Mouse (Mus musculus) testis, adult 2 months (tissue): Measurements from ENCODE around the gene Esrra. TPM values are rescaled to one million over a fixed set of nuclear protein-coding genes. Genes with fewer than 3 reads are reported as not detected.
A peak's percentile ranks its signal among the peaks of the same experiment; 100 is the strongest.

ENCODE experiments used
- H3K27ac ChIP-seq: fragments of 200-500 bp; 2 replicates; pipeline ENCODE4 v1.5.1; 2012; ENCODE audit warnings: low read depth, low read length; ENCODE audit not compliant: control insufficient read depth, insufficient read depth
- H3K27me3 ChIP-seq: fragments of 200-500 bp; 2 replicates; pipeline ENCODE4 v1.6.1; 2012; ENCODE audit warnings: mild to moderate bottlenecking, low read length, moderate library complexity; ENCODE audit not compliant: control insufficient read depth, insufficient read depth
- H3K36me3 ChIP-seq: fragments of 200-500 bp; 2 replicates; pipeline ENCODE4 v1.6.1; 2012; ENCODE audit warnings: mild to moderate bottlenecking, low read length; ENCODE audit not compliant: control insufficient read depth, insufficient read depth
- H3K4me1 ChIP-seq: fragments of 200-500 bp; 2 replicates; pipeline ENCODE4 v1.6.1; 2012; ENCODE audit warnings: low read length; ENCODE audit not compliant: control insufficient read depth, insufficient read depth
- H3K4me3 ChIP-seq: fragments of 200-500 bp; 2 replicates; pipeline ENCODE4 v1.5.1; 2012; ENCODE audit warnings: low read depth, mild to moderate bottlenecking, low read length, moderate library complexity, mixed read lengths; ENCODE audit not compliant: control insufficient read depth
- CTCF ChIP-seq: fragments of 200-500 bp; IDR thresholded peaks from 2 replicates; pipeline ENCODE4 v1.5.1; 2012; ENCODE audit warnings: low read depth, mild to moderate bottlenecking, inconsistent platforms, low read length, moderate library complexity; ENCODE audit not compliant: control insufficient read depth, insufficient read depth, insufficient replicate concordance
- POLR2A ChIP-seq: fragments of 200-500 bp; IDR thresholded peaks from 2 replicates; pipeline ENCODE4 v1.6.1; 2012; ENCODE audit warnings: low read depth, mild to moderate bottlenecking, inconsistent platforms, low read length, moderate library complexity; ENCODE audit not compliant: control insufficient read depth
- polyA plus RNA-seq: library from polyadenylated mRNA; depleted of rRNA; stranded (reverse); fragments of >200 nt; gene quantifications from 2 replicates; pipeline ENCODE4 v1.2.3, GENCODE M21; 2012

Esrra gene
- polyA plus RNA-seq, 1 experiment, result 13.3 TPM

GRCm38 (mm10) chr19:6924461-6925306 lies 3.1 kb upstream of the Esrra start:
- Histone ChIP-seq H3K4me1 (peaks cover 50% of the 10 kb centered on the region), H3K4me3 (peak overlapping the region; percentile 85), H3K36me3 (no peaks in the 10 kb centered on the region), H3K27ac (peak overlapping the region; percentile 61), H3K27me3 (no peaks in the 10 kb centered on the region)
- TF ChIP-seq CTCF, result peak; percentile 48; the same call in 1 of the 2 replicates
- TF ChIP-seq POLR2A, result no peak

- H3K4me1 ChIP-seq, result peaks cover 50% of the 10 kb centered on the region
- TF ChIP-seq CTCF (no peak), POLR2A (no peak; the same call in 1 of the 2 replicates)
- H3K27me3 ChIP-seq, result no peaks in the 10 kb centered on the region
- H3K36me3 ChIP-seq, result no peaks in the 10 kb centered on the region
- H3K4me3 ChIP-seq, result 0 out of 2 replicates have a peak overlapping the region, but pooled peaks have one; percentile 3
- no peak overlapping the region for H3K27ac ChIP-seq
These were observed 1.5 kb upstream of the Esrra start for GRCm38 (mm10) chr19:6922901-6923735.

- H3K4me1 ChIP-seq, result peaks cover 33% of the 10 kb centered on the region
- H3K36me3 ChIP-seq, result peaks cover 1% of the 10 kb centered on the region; the same call in 1 of the 2 replicates
- TF ChIP-seq CTCF (no peak), POLR2A (no peak)
- H3K27ac ChIP-seq, result peak overlapping the region; percentile 82
- H3K4me3 ChIP-seq, result peak overlapping the region; percentile 83
- H3K27me3 ChIP-seq, result no peaks in the 10 kb centered on the region
These were observed 624 bp downstream of the Esrra start for GRCm38 (mm10) chr19:6920741-6921636.

GRCm38 (mm10) chr19:6919876-6920740 lies 1.5 kb downstream of the Esrra start:
- peaks cover 26% of the 10 kb centered on the region for H3K4me1 ChIP-seq
- H3K36me3 ChIP-seq, result peaks cover 1% of the 10 kb centered on the region; the same call in 1 of the 2 replicates
- H3K27me3 ChIP-seq, result no peaks in the 10 kb centered on the region
- peak overlapping the region; percentile 83 for H3K4me3 ChIP-seq
- H3K27ac ChIP-seq, result peak overlapping the region; percentile 82
- TF ChIP-seq CTCF (no peak), POLR2A (no peak; the same call in 1 of the 2 replicates)

- H3K36me3 ChIP-seq, result peaks cover 1% of the 10 kb centered on the region; the same call in 1 of the 2 replicates
- no peaks in the 10 kb centered on the region for H3K27me3 ChIP-seq
- H3K4me3 ChIP-seq, result peak overlapping the region; percentile 26; the same call in 1 of the 2 replicates
- TF ChIP-seq CTCF, result no peak
- TF ChIP-seq POLR2A, result no peak
- peaks cover 20% of the 10 kb centered on the region for H3K4me1 ChIP-seq
- H3K27ac ChIP-seq, result no peak overlapping the region
These were observed 2.2 kb downstream of the Esrra start for GRCm38 (mm10) chr19:6919431-6919830.

GRCm38 (mm10) chr19:6918321-6918720 lies 3.3 kb downstream of the Esrra start:
- H3K4me3 ChIP-seq, result no peak overlapping the region
- H3K36me3 ChIP-seq, result peaks cover 1% of the 10 kb centered on the region; the same call in 1 of the 2 replicates
- H3K4me1 ChIP-seq, result peaks cover 19% of the 10 kb centered on the region
- TF ChIP-seq POLR2A (no peak), CTCF (no peak)
- no peak overlapping the region for H3K27ac ChIP-seq
- no peaks in the 10 kb centered on the region for H3K27me3 ChIP-seq
